Mouse (Mus musculus): Measurements from ENCODE around the gene Strc. TPM values are rescaled to one million over a fixed set of nuclear protein-coding genes. Genes with fewer than 3 reads are reported as not detected.

Strc gene
- polyA plus RNA-seq, 1 experiment from 2014 or later, result 0.17 TPM

DNA sequence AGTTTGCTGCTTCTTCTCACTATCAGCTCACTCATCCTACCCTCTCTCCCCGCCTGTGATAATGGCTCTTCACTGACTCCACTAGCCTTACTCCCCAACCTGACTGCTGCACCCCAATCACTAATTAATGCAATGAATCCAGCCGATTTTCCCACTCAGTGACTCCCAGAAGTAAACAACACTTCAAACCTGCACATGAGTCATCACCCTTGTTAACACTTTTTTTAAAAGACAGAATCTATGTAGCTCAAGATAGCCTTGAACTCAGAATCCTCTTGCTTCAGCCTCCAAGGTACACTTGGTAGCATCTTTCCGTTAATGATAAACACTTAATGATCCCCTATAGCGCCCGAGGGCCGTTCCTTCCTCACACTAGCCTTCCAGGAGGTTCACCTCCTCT lies 32.6 kb downstream of the Strc start:
- Histone ChIP-seq H3K4me3 (peak overlapping the region; percentile 77), H3K9me3 (no peaks in the 10 kb centered on the region), H3K36me3 (peaks cover 8% of the 10 kb centered on the region), H3K27me3 (no peaks in the 10 kb centered on the region), H3K4me1 (replicated peaks) (peaks cover 23% of the 10 kb centered on the region), H3K27ac (replicated peaks) (peak overlapping the region; percentile 88), H3K9ac (peak overlapping the region; percentile 85), H3K4me2 (peak overlapping the region; percentile 80)
- 2% methylated on average over 6 of the region's 6 CpGs for WGBS
- ATAC-seq (ENCODE audit: low FRiP score, low read depth), result no peak

DNA sequence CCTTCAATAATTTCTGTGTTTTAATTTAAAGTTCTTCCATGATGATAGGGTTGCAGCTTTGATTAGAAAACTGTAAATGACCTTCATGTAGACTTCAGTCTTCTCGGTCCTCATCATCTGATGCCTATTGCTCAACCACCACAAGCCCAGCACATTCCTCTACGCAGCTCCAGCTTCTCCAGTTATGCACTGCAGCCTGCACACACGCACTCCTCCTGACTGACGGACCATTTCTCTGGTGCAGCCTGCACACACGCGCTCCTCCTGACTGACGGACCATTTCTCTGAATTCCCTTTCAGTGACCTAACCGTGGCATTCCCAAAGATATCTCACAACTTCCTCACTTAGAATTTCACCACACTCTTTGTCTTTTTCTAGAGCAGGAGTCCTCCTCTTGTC lies 33.8 kb downstream of the Strc start:
- ATAC-seq (ENCODE audit: low FRiP score, low read depth), result no peak
- peaks cover 10% of the 10 kb centered on the region for H3K36me3 ChIP-seq
- H3K9ac ChIP-seq, result no peak overlapping the region
- H3K9me3 ChIP-seq, result no peaks in the 10 kb centered on the region
- no peak overlapping the region for H3K4me2 ChIP-seq
- H3K4me3 ChIP-seq, result no peak overlapping the region
- 60% methylated on average over 8 of the region's 8 CpGs for WGBS
- H3K27me3 ChIP-seq, result no peaks in the 10 kb centered on the region
- no peak overlapping the region for H3K27ac ChIP-seq (replicated peaks)
- peaks cover 19% of the 10 kb centered on the region for H3K4me1 ChIP-seq (replicated peaks)

- Histone ChIP-seq H3K9me3 (no peaks in the 10 kb centered on the region), H3K4me2 (no peak overlapping the region), H3K27ac (replicated peaks) (no peak overlapping the region), H3K4me3 (no peak overlapping the region), H3K9ac (no peak overlapping the region), H3K36me3 (peaks cover 42% of the 10 kb centered on the region), H3K4me1 (replicated peaks) (no peaks in the 10 kb centered on the region), H3K27me3 (no peaks in the 10 kb centered on the region)
- no peak for ATAC-seq (ENCODE audit: low FRiP score, low read depth)
These were observed 47.9 kb downstream of the Strc start for GRCm38 (mm10) chr2:121339057-121339456.

DNA sequence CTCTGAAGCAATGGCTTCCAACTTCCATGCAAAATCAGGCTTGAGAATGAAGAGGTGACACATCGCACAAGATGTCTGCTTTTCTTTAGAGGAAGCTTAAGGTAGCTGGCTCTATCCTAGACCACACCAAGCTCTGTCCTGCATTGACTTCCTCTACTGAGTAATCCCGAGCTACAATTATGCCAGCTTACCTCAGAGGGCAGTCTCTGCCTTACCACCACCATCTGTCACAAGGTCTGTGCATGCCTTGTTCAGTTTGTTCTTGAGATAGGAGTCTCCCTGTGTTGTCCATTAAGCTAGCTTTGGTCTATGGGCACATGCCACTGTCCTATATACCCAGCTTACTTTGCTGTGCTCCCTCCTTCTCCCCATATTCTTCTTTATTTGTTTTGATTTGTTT lies 57.5 kb downstream of the Strc start:
- Histone ChIP-seq H3K4me1 (replicated peaks) (no peaks in the 10 kb centered on the region), H3K9me3 (no peaks in the 10 kb centered on the region), H3K27ac (replicated peaks) (no peak overlapping the region), H3K36me3 (peaks cover 35% of the 10 kb centered on the region), H3K9ac (no peak overlapping the region), H3K27me3 (no peaks in the 10 kb centered on the region), H3K4me2 (no peak overlapping the region), H3K4me3 (no peak overlapping the region)
- no peak for ATAC-seq (ENCODE audit: low FRiP score, low read depth)
- 92% methylated on average over 2 of the region's 2 CpGs for WGBS

GRCm38 (mm10) chr2:121323693-121324470 lies 63.1 kb downstream of the Strc start:
- Histone ChIP-seq H3K4me1 (replicated peaks) (no peaks in the 10 kb centered on the region), H3K9ac (no peak overlapping the region), H3K9me3 (no peaks in the 10 kb centered on the region), H3K4me3 (no peak overlapping the region), H3K27ac (replicated peaks) (no peak overlapping the region), H3K4me2 (no peak overlapping the region), H3K36me3 (peaks cover 30% of the 10 kb centered on the region), H3K27me3 (no peaks in the 10 kb centered on the region)
- 85% methylated on average over 10 of the region's 10 CpGs for WGBS
- no peak for ATAC-seq (ENCODE audit: low FRiP score, low read depth)

GRCm38 (mm10) chr2:121323041-121323440 lies 63.9 kb downstream of the Strc start:
- Histone ChIP-seq H3K4me1 (replicated peaks) (no peaks in the 10 kb centered on the region), H3K36me3 (peaks cover 37% of the 10 kb centered on the region), H3K4me3 (no peak overlapping the region), H3K4me2 (no peak overlapping the region), H3K9me3 (no peaks in the 10 kb centered on the region), H3K27me3 (no peaks in the 10 kb centered on the region), H3K9ac (no peak overlapping the region), H3K27ac (replicated peaks) (no peak overlapping the region)
- 95% methylated on average over 10 of the region's 10 CpGs for WGBS
- ATAC-seq (ENCODE audit: low FRiP score, low read depth), result no peak

- Histone ChIP-seq H3K4me1 (replicated peaks) (no peaks in the 10 kb centered on the region), H3K4me3 (no peak overlapping the region), H3K9ac (no peak overlapping the region), H3K4me2 (no peak overlapping the region), H3K27me3 (no peaks in the 10 kb centered on the region), H3K27ac (replicated peaks) (no peak overlapping the region), H3K9me3 (no peaks in the 10 kb centered on the region), H3K36me3 (peaks cover 48% of the 10 kb centered on the region)
- no peak for ATAC-seq (ENCODE audit: low FRiP score, low read depth)
- 81% methylated on average over 8 of the region's 8 CpGs for WGBS
These were observed 70.7 kb downstream of the Strc start for GRCm38 (mm10) chr2:121316278-121316677.

Other genes with a start within 250 kb of the Strc start
- 26.9 and 27.7 TPM in 2 replicates for gene Adal, start 246.7 kb downstream of the Strc start, polyA plus RNA-seq (2015; fragmentation: Nextera tagmentation; extraction: Ambion mirVana)
- 19.0 and 21.0 TPM in 2 replicates for gene Lcmt2, start 246.5 kb downstream of the Strc start, polyA plus RNA-seq (2015; fragmentation: Nextera tagmentation; extraction: Ambion mirVana)
- 45.5 and 47.1 TPM in 2 replicates for gene Tubgcp4, start 216.5 kb downstream of the Strc start, polyA plus RNA-seq (2015; fragmentation: Nextera tagmentation; extraction: Ambion mirVana)
- gene Zscan29, start 216.0 kb downstream of the Strc start, polyA plus RNA-seq (2015; fragmentation: Nextera tagmentation; extraction: Ambion mirVana), result 7.0 and 7.1 TPM in 2 replicates
- 148 and 171 TPM in 2 replicates for gene Trp53bp1, start 115.8 kb downstream of the Strc start, polyA plus RNA-seq (2015; fragmentation: Nextera tagmentation; extraction: Ambion mirVana)
- 31.2 and 46.4 TPM in 2 replicates for gene Map1a, start 97.6 kb downstream of the Strc start, polyA plus RNA-seq (2015; fragmentation: Nextera tagmentation; extraction: Ambion mirVana)
- 19.8 and 21.3 TPM in 2 replicates for gene Ppip5k1, start 31.8 kb downstream of the Strc start, polyA plus RNA-seq (2015; fragmentation: Nextera tagmentation; extraction: Ambion mirVana)
- 99.5 and 107 TPM in 2 replicates for gene Ckmt1, start 29.5 kb downstream of the Strc start, polyA plus RNA-seq (2015; fragmentation: Nextera tagmentation; extraction: Ambion mirVana)
- 377 and 390 TPM in 2 replicates for gene Pdia3, start 26.6 kb upstream of the Strc start, polyA plus RNA-seq (2015; fragmentation: Nextera tagmentation; extraction: Ambion mirVana)
- 5.3 and 6.2 TPM in 2 replicates for gene Catsper2, start 26.6 kb upstream of the Strc start, polyA plus RNA-seq (2015; fragmentation: Nextera tagmentation; extraction: Ambion mirVana)
- 2.2 and 2.4 TPM in 2 replicates for gene Ell3, start 57.1 kb upstream of the Strc start, polyA plus RNA-seq (2015; fragmentation: Nextera tagmentation; extraction: Ambion mirVana)
- gene Serf2, start 62.0 kb upstream of the Strc start, polyA plus RNA-seq (2015; fragmentation: Nextera tagmentation; extraction: Ambion mirVana), result 281 and 313 TPM in 2 replicates
- 110 and 112 TPM in 2 replicates for gene Hypk, start 66.1 kb upstream of the Strc start, polyA plus RNA-seq (2015; fragmentation: Nextera tagmentation; extraction: Ambion mirVana)
- 0.73 and 1.3 TPM in 2 replicates for gene Serinc4, start 69.6 kb upstream of the Strc start, polyA plus RNA-seq (2015; fragmentation: Nextera tagmentation; extraction: Ambion mirVana)
- 68.0 and 70.6 TPM in 2 replicates for gene Mfap1b, start 86.9 kb upstream of the Strc start, polyA plus RNA-seq (2015; fragmentation: Nextera tagmentation; extraction: Ambion mirVana)
- gene Mfap1a, start 119.5 kb upstream of the Strc start, polyA plus RNA-seq (2015; fragmentation: Nextera tagmentation; extraction: Ambion mirVana), result 29.2 and 30.1 TPM in 2 replicates
- 3.9 and 4.9 TPM in 2 replicates for gene Wdr76, start 119.6 kb upstream of the Strc start, polyA plus RNA-seq (2015; fragmentation: Nextera tagmentation; extraction: Ambion mirVana)

Measured in hindbrain, embryonic 15.5 days (tissue).